Mouse (Mus musculus) ES-E14 (cell line): Measurements from ENCODE around the gene Adh6a. TPM values are rescaled to one million over a fixed set of nuclear protein-coding genes. Genes with fewer than 3 reads are reported as not detected.

Experiments
- DNase-seq: peaks from one replicate; pipeline ENCODE4 v3.0.0-alpha.2; 2013; ENCODE audit warnings: low read depth, low spot score
- H3K27ac ChIP-seq: 2 replicates; pipeline ENCODE4 v1.5.1; 2012; ENCODE audit warnings: low read depth, mild to moderate bottlenecking, low read length, moderate library complexity, mixed read lengths; ENCODE audit not compliant: poor library complexity, insufficient read depth, severe bottlenecking
- H3K36me3 ChIP-seq: 2 replicates; pipeline ENCODE4 v1.6.1; 2012; ENCODE audit warnings: mild to moderate bottlenecking, low read length, moderate library complexity, mixed read lengths; ENCODE audit not compliant: control insufficient read depth, poor library complexity, insufficient read depth, severe bottlenecking
- H3K4me1 ChIP-seq, 2 experiments: fragments of 150-350 bp in 1 of 2; sonication (generic) in 1 of 2; 2 replicates each; pipeline ENCODE4 v1.6.1; 2012; ENCODE audit warnings: low read length in 2 of 2, mild to moderate bottlenecking in 1 of 2, mixed read lengths in 1 of 2; ENCODE audit not compliant: control insufficient read depth in 2 of 2, insufficient read depth in 2 of 2, poor library complexity in 1 of 2
- H3K4me3 ChIP-seq, 2 experiments: fragments of 150-350 bp in 1 of 2; sonication (generic) in 1 of 2; 2 replicates each; pipeline ENCODE4 v1.5.1; 2012; ENCODE audit warnings: low read length in 2 of 2, low read depth in 1 of 2, mild to moderate bottlenecking in 1 of 2, mixed read lengths in 1 of 2; ENCODE audit not compliant: insufficient read depth in 1 of 2, poor library complexity in 1 of 2, severe bottlenecking in 1 of 2
- H3K9ac ChIP-seq: 2 replicates; pipeline ENCODE4 v1.6.1; 2012; ENCODE audit warnings: low read depth, mild to moderate bottlenecking, low read length, mixed read lengths; ENCODE audit not compliant: poor library complexity, insufficient read depth, severe bottlenecking
- H3K9me3 ChIP-seq: fragments of 150-350 bp; sonication (generic); 2 replicates; pipeline ENCODE4 v1.6.1; 2012; ENCODE audit warnings: low read depth, mild to moderate bottlenecking, low read length; ENCODE audit not compliant: control insufficient read depth, insufficient read depth
- CHD2 ChIP-seq: IDR thresholded peaks from 2 replicates; pipeline ENCODE4 v1.6.1; 2014; ENCODE audit warnings: mild to moderate bottlenecking, low read depth, low read length, inconsistent platforms
- HCFC1 ChIP-seq: IDR thresholded peaks from 2 replicates; pipeline ENCODE4 v1.6.1; 2012; ENCODE audit warnings: low read length, inconsistent platforms, borderline replicate concordance; ENCODE audit not compliant: insufficient read depth
- MAFK ChIP-seq: IDR thresholded peaks from 2 replicates; pipeline ENCODE4 v1.6.1; 2014; ENCODE audit warnings: mild to moderate bottlenecking, low read depth, low read length, inconsistent platforms; ENCODE audit not compliant: insufficient read depth
- ZC3H11A ChIP-seq: IDR thresholded peaks from 2 replicates; pipeline ENCODE4 v1.6.1; 2012; ENCODE audit warnings: low read depth, mild to moderate bottlenecking, inconsistent platforms, low read length, borderline replicate concordance
- ZNF384 ChIP-seq: IDR thresholded peaks from 2 replicates; pipeline ENCODE4 v1.6.1; 2012; ENCODE audit warnings: low read depth, low read length, inconsistent platforms
- in situ Hi-C, 2 experiments: fragments of 600-800 bp; cut with MboI; formaldehyde crosslinking; loops; one replicate each; pipeline ENCODE4 v1.15.1; 2025; ENCODE audit warnings: low sequenced_read_pairs in 2 of 2, inconsistent platforms in 1 of 2; ENCODE audit not compliant: unreplicated experiment in 2 of 2
- total RNA-seq: library from RNA; depleted of rRNA; stranded (reverse); fragments of 300-350 nt; gene quantifications from 2 replicates; pipeline ENCODE4 v1.2.3, GENCODE M21; 2012

Gene Adh6a
- total RNA-seq, 1 experiment = not detected

DNA sequence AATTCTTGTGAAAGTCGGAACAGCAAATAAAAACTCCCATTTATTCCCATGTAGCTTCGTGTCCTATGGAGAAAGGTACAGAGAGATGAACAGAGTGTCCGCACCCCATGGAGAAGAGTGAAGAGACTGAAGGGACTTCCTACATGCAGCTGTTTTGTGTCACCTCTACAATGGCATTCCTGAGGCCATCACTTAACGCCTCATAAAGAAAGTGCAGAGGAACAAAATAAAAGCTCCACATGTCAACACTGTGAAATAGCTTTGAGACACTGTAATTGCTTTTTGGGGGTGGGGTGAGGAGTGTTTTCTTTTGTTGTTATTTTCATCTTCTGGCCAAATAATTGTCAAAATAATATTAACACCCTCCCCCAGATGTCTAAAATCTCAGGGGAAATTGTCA lies 10.4 kb upstream of the Adh6a start:
- no peak for TF ChIP-seq ZC3H11A
- H3K4me1 ChIP-seq = peaks cover 0 to 2% of the 10 kb centered on the region in 2 experiments; a peak in 1 of 4 replicates
- H3K9ac ChIP-seq = no peak overlapping the region
- no peak for DNase-seq
- in situ Hi-C loops = no loop called here
- no peaks in the 10 kb centered on the region for H3K36me3 ChIP-seq
- no peak overlapping the region for H3K4me3 ChIP-seq
- H3K27ac ChIP-seq = no peak overlapping the region
- H3K9me3 ChIP-seq = no peaks in the 10 kb centered on the region

DNA sequence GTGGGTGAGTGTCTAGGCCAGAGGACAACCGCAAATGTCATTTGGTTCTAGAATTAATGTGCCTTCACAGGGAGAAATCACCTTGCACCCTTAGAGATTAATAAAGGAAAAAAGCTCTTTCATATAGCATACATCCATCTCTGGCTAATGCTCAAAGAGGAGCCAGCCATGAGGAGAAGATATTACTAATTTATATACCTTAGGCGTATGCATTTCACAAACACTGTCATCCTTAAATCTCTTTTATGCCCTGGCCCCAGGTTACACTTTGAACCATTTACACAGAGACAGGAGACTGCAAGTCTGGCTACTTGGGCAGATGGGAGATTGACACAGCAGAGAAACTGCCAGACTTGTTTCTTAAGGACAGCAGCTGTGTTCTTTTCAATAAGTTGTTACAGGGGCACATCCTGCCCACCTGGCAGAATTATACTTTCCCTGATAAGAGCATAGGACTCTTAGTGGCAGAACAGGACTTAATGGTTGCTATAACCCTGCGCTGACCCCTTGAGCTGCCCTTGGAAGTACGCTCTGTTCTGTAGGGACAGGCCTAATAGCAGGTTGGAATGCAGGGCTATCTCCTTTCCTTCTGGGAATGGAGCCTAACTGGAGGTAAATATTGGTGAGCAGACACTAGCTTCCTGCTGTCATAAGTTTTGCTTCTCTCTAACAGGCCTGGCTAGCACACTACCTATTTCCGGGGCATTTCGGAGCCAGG lies 9.2 kb upstream of the Adh6a start:
- Histone ChIP-seq H3K4me1 (peaks cover 0 to 2% of the 10 kb centered on the region in 2 experiments; a peak in 1 of 4 replicates), H3K27ac (no peak overlapping the region)

DNA sequence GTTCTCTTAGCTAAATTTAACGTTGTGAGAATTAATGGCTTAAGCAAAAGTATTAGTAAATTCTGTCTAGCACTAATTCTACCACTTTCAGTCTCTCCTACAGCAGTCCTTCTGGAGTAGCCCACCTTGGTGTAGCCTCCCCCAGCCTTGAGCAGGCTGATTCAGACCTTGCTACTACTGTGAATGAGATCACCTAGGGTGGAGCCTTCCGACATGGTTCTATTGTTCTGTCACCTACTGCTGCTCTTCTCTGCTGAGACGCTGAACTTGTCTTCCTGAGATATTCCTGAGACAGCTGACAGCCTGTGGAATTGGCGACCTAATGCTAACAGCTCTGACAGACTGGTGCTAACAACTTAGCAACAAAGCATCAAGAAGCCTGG lies 8.6 kb upstream of the Adh6a start:
- Histone ChIP-seq H3K27ac (no peak overlapping the region), H3K4me3 (no peak overlapping the region), H3K9me3 (no peaks in the 10 kb centered on the region), H3K9ac (no peak overlapping the region), H3K36me3 (no peaks in the 10 kb centered on the region), H3K4me1 (peaks cover 0 to 2% of the 10 kb centered on the region in 2 experiments; a peak in 1 of 4 replicates)
- TF ChIP-seq ZC3H11A (no peak), CHD2 (no peak)
- in situ Hi-C loops = no loop called here
- DNase-seq = no peak

More for the DNA sequence above, 9.2 kb upstream of the Adh6a start:
- no peaks in the 10 kb centered on the region for H3K9me3 ChIP-seq
- H3K4me3 ChIP-seq = no peak overlapping the region
- no peaks in the 10 kb centered on the region for H3K36me3 ChIP-seq
- TF ChIP-seq CHD2 = no peak
- no peak for TF ChIP-seq MAFK
- in situ Hi-C loops = no loop called here
- no peak overlapping the region for H3K9ac ChIP-seq
- no peak for DNase-seq

DNA sequence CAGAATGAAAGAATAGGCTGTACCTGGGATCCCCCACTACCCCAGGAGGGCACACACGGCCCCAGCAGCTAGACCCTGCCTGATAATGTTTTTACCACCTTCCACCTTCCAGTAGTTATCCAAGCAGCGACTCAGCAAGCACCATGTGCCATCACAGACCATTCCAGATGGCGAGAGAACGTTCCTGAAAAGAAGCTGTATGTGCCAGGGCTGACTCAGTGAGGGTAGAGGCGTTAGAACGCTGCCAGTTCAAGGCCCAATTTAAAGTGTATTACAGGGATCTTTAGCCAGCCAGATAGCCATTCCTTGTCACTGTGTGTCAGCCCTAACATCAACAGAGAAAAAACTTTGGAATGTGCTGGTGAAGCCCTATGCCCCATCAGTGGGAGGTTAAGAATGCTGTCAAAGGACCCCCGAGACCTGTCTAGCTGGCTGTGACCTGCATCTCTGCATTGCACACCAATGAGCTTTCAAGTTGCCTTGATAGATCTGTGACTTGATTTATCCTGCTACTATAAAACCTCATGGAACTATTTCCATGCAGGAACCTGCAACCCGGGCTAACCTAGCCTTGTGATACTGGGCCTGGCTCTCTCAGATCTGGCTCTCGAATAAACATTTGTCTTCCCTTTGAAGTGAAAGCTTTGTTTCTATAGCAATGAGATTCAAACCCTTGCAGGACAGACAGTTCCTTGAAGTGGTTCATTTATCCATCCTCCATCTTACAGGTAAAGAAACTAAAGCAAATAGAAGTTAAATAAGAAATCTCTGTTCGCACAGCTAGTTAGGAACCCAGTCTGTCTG lies 7.4 kb upstream of the Adh6a start:
- Histone ChIP-seq H3K36me3 (no peaks in the 10 kb centered on the region), H3K9ac (no peak overlapping the region), H3K4me3 (no peak overlapping the region), H3K9me3 (no peaks in the 10 kb centered on the region), H3K27ac (no peak overlapping the region), H3K4me1 (peaks cover 0 to 2% of the 10 kb centered on the region in 2 experiments; a peak in 1 of 4 replicates)
- no peak for DNase-seq
- in situ Hi-C loops = no loop called here
- TF ChIP-seq HCFC1 (no peak), ZC3H11A (no peak), MAFK (no peak), CHD2 (no peak), ZNF384 (no peak)

DNA sequence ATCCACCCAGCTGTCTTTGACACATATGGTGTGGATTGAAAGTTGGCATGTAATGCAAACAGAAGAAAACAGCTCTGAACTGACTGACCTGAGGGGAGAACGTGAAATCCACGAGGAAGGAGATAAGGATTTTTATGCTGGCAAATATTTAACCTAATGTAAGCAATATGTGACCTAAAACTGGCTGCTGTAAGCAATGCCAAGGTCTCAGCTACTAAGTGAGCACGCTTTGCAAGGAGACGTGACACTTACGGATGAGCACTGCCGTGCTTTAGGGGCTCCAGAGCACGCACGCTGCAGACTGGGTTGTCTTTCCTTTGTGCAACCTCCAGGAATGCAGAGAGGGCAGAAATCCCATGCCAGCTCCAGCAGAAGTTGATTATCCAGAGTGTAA lies 6.8 kb upstream of the Adh6a start:
- no peak for DNase-seq
- Histone ChIP-seq H3K27ac (no peak overlapping the region), H3K4me1 (peaks cover 0 to 2% of the 10 kb centered on the region in 2 experiments; a peak in 1 of 4 replicates), H3K9me3 (no peaks in the 10 kb centered on the region), H3K4me3 (no peak overlapping the region), H3K36me3 (no peaks in the 10 kb centered on the region), H3K9ac (no peak overlapping the region)
- in situ Hi-C loops = no loop called here
- TF ChIP-seq HCFC1 = no peak
- TF ChIP-seq ZNF384 = no peak
- no peak for TF ChIP-seq ZC3H11A
- TF ChIP-seq CHD2 = no peak
- TF ChIP-seq MAFK = no peak
